ENCODE assay signal across 8 mouse cellular contexts in the genomic region with DNA sequence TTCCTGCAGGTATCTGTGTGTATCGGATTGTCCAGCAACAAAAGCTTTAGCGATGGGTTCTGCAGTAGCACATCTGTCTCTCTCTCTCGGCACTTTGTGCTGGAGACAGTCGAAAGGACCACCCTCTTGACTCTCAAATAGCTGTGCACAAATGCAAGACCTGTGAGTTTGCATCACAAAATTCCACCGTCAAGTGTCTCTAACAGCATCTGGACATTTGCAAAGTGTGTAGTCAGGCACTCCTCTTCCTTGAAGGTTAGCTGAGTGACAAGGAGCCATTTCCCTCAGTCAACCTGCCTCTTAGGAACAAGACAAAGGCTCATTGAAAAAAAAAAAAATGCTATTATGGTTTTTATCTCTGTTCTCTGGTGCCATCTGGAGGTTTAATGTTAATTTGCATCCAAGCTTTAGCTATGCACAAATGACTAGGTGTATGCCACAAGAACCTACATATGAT. TPM values are rescaled to one million over a fixed set of nuclear protein-coding genes. Genes with fewer than 3 reads are reported as not detected.
DNase-seq lines count a peak whose midpoint lies in the region; ATAC-seq and TF ChIP-seq lines count a peak whose summit lies in the region.

No protein-coding gene starts in this region.

- peak; percentile 43 for TF ChIP-seq CTCF in E14TG2a.4 (conservative IDR thresholded peaks at IDR 0.05; ENCODE audit: low read length)
- 0 out of 2 replicates have a peak, but pooled peaks have one; percentile 15 for TF ChIP-seq CTCF in cortical plate, adult 2 months (IDR thresholded peaks at IDR 0.05; ENCODE audit: extremely low read depth, insufficient read depth, low read length)

- WGBS in heart, embryonic 11.5 days (ENCODE audit: insufficient replicate concordance): 27% methylated on average over 5 of the region's 5 CpGs
- 35% methylated on average over 5 of the region's 5 CpGs for WGBS in heart, embryonic 10.5 days
- WGBS in hindbrain, embryonic 10.5 days: 63% methylated on average over 5 of the region's 5 CpGs

- peaks cover 11% of the 10 kb centered on the region for H3K27me3 ChIP-seq in heart, embryonic 11.5 days (ENCODE audit: control insufficient read depth, insufficient read depth, low read length)
- H3K27me3 ChIP-seq in heart, embryonic 10.5 days (ENCODE audit: insufficient read depth, poor library complexity, severe bottlenecking): peaks cover 29% of the 10 kb centered on the region
- H3K27me3 ChIP-seq in E14TG2a.4 (ENCODE audit: insufficient read depth, low read length): no peaks in the 10 kb centered on the region
- H3K27me3 ChIP-seq in hindbrain, embryonic 10.5 days (ENCODE audit: insufficient read depth, poor library complexity, severe bottlenecking): no peaks in the 10 kb centered on the region

- no peak overlapping the region for H3K4me3 ChIP-seq in heart, embryonic 11.5 days (ENCODE audit: low read depth, low read length)
- H3K4me3 ChIP-seq in heart, embryonic 10.5 days: no peak overlapping the region
- no peak overlapping the region for H3K4me3 ChIP-seq in E14TG2a.4 (replicated peaks; ENCODE audit: low read length)
- no peak overlapping the region; the same call in 1 of the 2 replicates for H3K4me3 ChIP-seq in cortical plate, adult 2 months (ENCODE audit: insufficient read depth, low read length)
- H3K4me3 ChIP-seq in hindbrain, embryonic 10.5 days: no peak overlapping the region

- no peak for DNase-seq in heart, embryonic 10.5 days (ENCODE audit: low spot score)
- DNase-seq in hindbrain, embryonic 10.5 days (ENCODE audit: low spot score): peak; percentile 31
- peak; percentile 50 for DNase-seq in lung, postnatal 14 days
- DNase-seq in yolk sac, embryonic 10.5 days (ENCODE audit: low spot score): peak; percentile 5
- DNase-seq in gastrocnemius, postnatal 25 days: no peak

- H3K9me3 ChIP-seq in heart, embryonic 11.5 days (replicated peaks; ENCODE audit: control insufficient read depth, low read length): no peaks in the 10 kb centered on the region
- H3K9me3 ChIP-seq in heart, embryonic 10.5 days: no peaks in the 10 kb centered on the region
- H3K9me3 ChIP-seq in E14TG2a.4 (ENCODE audit: low read length): no peaks in the 10 kb centered on the region
- no peaks in the 10 kb centered on the region for H3K9me3 ChIP-seq in hindbrain, embryonic 10.5 days

- peak overlapping the region; percentile 18 for H3K4me2 ChIP-seq in heart, embryonic 11.5 days

- no peaks in the 10 kb centered on the region for H3K4me1 ChIP-seq in heart, embryonic 11.5 days (ENCODE audit: control insufficient read depth, insufficient read depth, low read length)
- 0 out of 2 replicates have a peak, but pooled peaks cover 4% of the 10 kb centered on the region for H3K4me1 ChIP-seq in heart, embryonic 10.5 days
- H3K4me1 ChIP-seq in E14TG2a.4 (replicated peaks; ENCODE audit: low read depth, low read length): peaks cover 25% of the 10 kb centered on the region
- peaks cover 3% of the 10 kb centered on the region; the same call in 1 of the 2 replicates for H3K4me1 ChIP-seq in cortical plate, adult 2 months (ENCODE audit: control insufficient read depth, insufficient read depth, low read length)
- peaks cover 20% of the 10 kb centered on the region for H3K4me1 ChIP-seq in hindbrain, embryonic 10.5 days (replicated peaks)

- no peaks in the 10 kb centered on the region for H3K36me3 ChIP-seq in heart, embryonic 11.5 days (ENCODE audit: control insufficient read depth, insufficient read depth, low read length)
- H3K36me3 ChIP-seq in heart, embryonic 10.5 days: no peaks in the 10 kb centered on the region
- no peaks in the 10 kb centered on the region for H3K36me3 ChIP-seq in E14TG2a.4 (ENCODE audit: insufficient read depth, low read length)
- no peaks in the 10 kb centered on the region for H3K36me3 ChIP-seq in hindbrain, embryonic 10.5 days

- ATAC-seq in heart, embryonic 11.5 days (replicated peaks; ENCODE audit: insufficient number of reproducible peaks, low FRiP score, low TSS enrichment): no peak

- no peak for TF ChIP-seq POLR2A in cortical plate, adult 2 months (IDR thresholded peaks at IDR 0.05; ENCODE audit: extremely low read depth, insufficient read depth, low read length)

- H3K27ac ChIP-seq in heart, embryonic 11.5 days (ENCODE audit: low read depth, low read length): no peak overlapping the region
- H3K27ac ChIP-seq in heart, embryonic 10.5 days: no peak overlapping the region
- no peak overlapping the region for H3K27ac ChIP-seq in cortical plate, adult 2 months (ENCODE audit: insufficient read depth, low read length)
- H3K27ac ChIP-seq in hindbrain, embryonic 10.5 days: peak overlapping the region; percentile 54

- H3K9ac ChIP-seq in heart, embryonic 11.5 days (ENCODE audit: low read depth, low read length): no peak overlapping the region

RNA-seq across cellular contexts. Expression of gene Tmc3, which starts 34.7 kb away (rescaled TPM):
- 0.13 and 0.21 TPM in 2 replicates for polyA plus RNA-seq in heart, embryonic 11.5 days (2014; fragmentation: Nextera tagmentation; extraction: Ambion mirVana)
- polyA plus RNA-seq in heart, embryonic 10.5 days (2016; fragmentation: Nextera tagmentation; extraction: Ambion mirVana): 0.21 and 0.35 TPM in 2 replicates
- 0.26 and 0.54 TPM in 2 replicates for polyA plus RNA-seq in cortical plate, adult 2 months (2012; rRNA removed)
- 0.67 and 0.80 TPM in 2 replicates for polyA plus RNA-seq in hindbrain, embryonic 10.5 days (2016; fragmentation: Nextera tagmentation; extraction: Ambion mirVana)
- total RNA-seq in gastrocnemius, postnatal 25 days (2021): under 1 TPM; 0.05 to 0.08 TPM

Comparison
In these comparisons a context has a peak if more than half of its experiments do, and no peak if none do; other contexts are left out.
1. DNase-seq: peak in hindbrain, embryonic 10.5 days (single experiment), lung, postnatal 14 days (single experiment) and yolk sac, embryonic 10.5 days (single experiment); none in heart, embryonic 10.5 days (single experiment) and gastrocnemius, postnatal 25 days (single experiment).